Mouse (Mus musculus): ENCODE measurements around the gene Fra10ac1. TPM values are rescaled to one million over a fixed set of nuclear protein-coding genes. Genes with fewer than 3 reads are reported as not detected.

The Fra10ac1 gene
- total RNA-seq, 2 experiments from 2014 or later, result 11.3 to 13.2 TPM

Other genes with a start within 250 kb of the Fra10ac1 start
- gene Myof, start 180.6 kb downstream of the Fra10ac1 start, total RNA-seq (2021), result 10 to 100 TPM; 20.7 to 21.8 TPM
- 1 to 10 TPM; 7.0 to 8.1 TPM for gene Cep55, start 169.1 kb downstream of the Fra10ac1 start, total RNA-seq (2021)
- under 1 TPM in 1 of 2 experiments, not detected in 1; 0.31 TPM for gene Ffar4, start 127.1 kb downstream of the Fra10ac1 start, total RNA-seq (2021)
- gene Rbp4, start 98.9 kb downstream of the Fra10ac1 start, total RNA-seq (2021), result 10 to 100 TPM; 10.6 to 19.7 TPM
- not detected for gene Pde6c, start 91.4 kb downstream of the Fra10ac1 start, total RNA-seq (2021)
- gene Lgi1, start 40.4 kb upstream of the Fra10ac1 start, total RNA-seq (2021), result 1 to 10 TPM; 3.3 to 3.8 TPM
- gene Slc35g1, start 171.8 kb upstream of the Fra10ac1 start, total RNA-seq (2021), result 1 to 10 TPM; 2.6 to 2.7 TPM